Mouse (Mus musculus) midbrain, embryonic 16.5 days (tissue): ENCODE measurements at regions not wholly inside any gene's neighbourhood (a gene's known extent, or its start where the extent isn't known, plus 50 kb on each side); places are given as distances from the start of the nearest gene placed in this dataset.
A peak's percentile ranks its signal among the peaks of the same experiment; 100 is the strongest.

Experiments
- ATAC-seq: fragments of 200-750 bp; cut with Nextera tagmentation; 2 replicates; pipeline ENCODE4 v1.8.0; 2017; ENCODE audit warnings: moderate TSS enrichment
- H3K27ac ChIP-seq: fragments of 300-500 bp; sonication (generic); 2 replicates; pipeline ENCODE4 v1.5.1; 2014; ENCODE audit warnings: mild to moderate bottlenecking, low read length, mixed read lengths
- H3K27me3 ChIP-seq: fragments of 300-500 bp; sonication (generic); 2 replicates; pipeline ENCODE4 v1.6.1; 2014; ENCODE audit warnings: low read depth, low read length, mixed read lengths; ENCODE audit not compliant: control insufficient read depth, insufficient read depth
- H3K36me3 ChIP-seq: fragments of 300-500 bp; sonication (generic); 2 replicates; pipeline ENCODE4 v1.6.1; 2014; ENCODE audit warnings: mild to moderate bottlenecking, low read length, moderate library complexity, mixed read lengths; ENCODE audit not compliant: control insufficient read depth, insufficient read depth
- H3K4me1 ChIP-seq: fragments of 300-500 bp; sonication (generic); 2 replicates; pipeline ENCODE4 v1.6.1; 2014; ENCODE audit warnings: mild to moderate bottlenecking, low read length, mixed read lengths; ENCODE audit not compliant: control insufficient read depth, insufficient read depth
- H3K4me2 ChIP-seq: fragments of 300-500 bp; sonication (generic); 2 replicates; pipeline ENCODE4 v1.6.1; 2014; ENCODE audit warnings: mild to moderate bottlenecking, low read length, mixed read lengths
- H3K4me3 ChIP-seq: fragments of 300-500 bp; sonication (generic); 2 replicates; pipeline ENCODE4 v1.5.1; 2014; ENCODE audit warnings: low read depth, mild to moderate bottlenecking, low read length, moderate library complexity, mixed read lengths
- H3K9ac ChIP-seq: fragments of 300-500 bp; sonication (generic); 2 replicates; pipeline ENCODE4 v1.6.1; 2014; ENCODE audit warnings: low read depth, low read length, mixed read lengths
- H3K9me3 ChIP-seq: fragments of 300-500 bp; sonication (generic); replicated peaks from 2 replicates; pipeline ENCODE4 v1.6.1; 2014; ENCODE audit warnings: mild to moderate bottlenecking, low read length, mixed read lengths; ENCODE audit not compliant: control insufficient read depth, poor library complexity, severe bottlenecking
- WGBS: fragments of 180-500 bp; shearing (Covaris S2); extraction: QIAGEN DNeasy Blood & Tissue Kit; methylation state at CpG from one replicate; pipeline ENCODE4 v1.1.7; 2014; 5-methylcytosine and 5-hydroxymethylcytosine counted together

- H3K27ac ChIP-seq = no peak overlapping the region
- no peaks in the 10 kb centered on the region for H3K27me3 ChIP-seq
- ATAC-seq = no peak
- WGBS = 79% methylated on average over 6 of the region's 6 CpGs
- no peaks in the 10 kb centered on the region for H3K36me3 ChIP-seq
- no peaks in the 10 kb centered on the region for H3K9me3 ChIP-seq
- H3K4me1 ChIP-seq = no peaks in the 10 kb centered on the region
- no peak overlapping the region for H3K9ac ChIP-seq
- H3K4me2 ChIP-seq = no peak overlapping the region
- H3K4me3 ChIP-seq = no peak overlapping the region
These were observed 153.0 kb downstream of the Setd4 start for GRCm38 (mm10) chr16:93450896-93451295.

GRCm38 (mm10) chr16:93449925-93450324 lies 153.9 kb downstream of the Setd4 start:
- Histone ChIP-seq H3K27me3 (no peaks in the 10 kb centered on the region), H3K36me3 (no peaks in the 10 kb centered on the region), H3K4me3 (no peak overlapping the region), H3K4me1 (no peaks in the 10 kb centered on the region), H3K9me3 (no peaks in the 10 kb centered on the region), H3K9ac (no peak overlapping the region), H3K4me2 (no peak overlapping the region), H3K27ac (no peak overlapping the region)
- ATAC-seq = no peak
- WGBS = 19% methylated on average over 3 of the region's 3 CpGs

DNA sequence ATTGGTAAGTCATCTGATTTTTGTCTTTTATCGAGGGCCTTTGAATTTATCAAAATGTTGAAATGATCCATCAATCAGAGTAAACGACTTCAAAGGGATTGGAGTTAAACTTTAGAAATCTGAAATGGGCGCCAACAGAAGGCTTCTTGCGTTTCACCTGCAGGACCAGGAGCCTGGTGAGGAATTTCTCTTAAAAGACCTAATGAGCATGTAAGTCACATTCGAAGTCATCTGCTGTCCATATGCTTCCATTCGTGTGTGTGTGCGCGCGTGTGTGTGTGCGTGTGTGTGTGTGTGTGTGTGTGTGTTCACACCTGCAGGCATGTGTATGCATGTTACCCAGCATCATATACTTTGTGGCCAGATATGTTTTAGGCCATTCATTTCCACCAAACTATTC lies 155.7 kb downstream of the Setd4 start:
- H3K27me3 ChIP-seq = no peaks in the 10 kb centered on the region
- H3K4me1 ChIP-seq = no peaks in the 10 kb centered on the region
- WGBS = 93% methylated on average over 10 of the region's 10 CpGs
- H3K4me3 ChIP-seq = no peak overlapping the region
- H3K4me2 ChIP-seq = no peak overlapping the region
- no peaks in the 10 kb centered on the region for H3K36me3 ChIP-seq
- ATAC-seq = no peak
- no peak overlapping the region for H3K9ac ChIP-seq
- H3K27ac ChIP-seq = no peak overlapping the region
- no peaks in the 10 kb centered on the region for H3K9me3 ChIP-seq

DNA sequence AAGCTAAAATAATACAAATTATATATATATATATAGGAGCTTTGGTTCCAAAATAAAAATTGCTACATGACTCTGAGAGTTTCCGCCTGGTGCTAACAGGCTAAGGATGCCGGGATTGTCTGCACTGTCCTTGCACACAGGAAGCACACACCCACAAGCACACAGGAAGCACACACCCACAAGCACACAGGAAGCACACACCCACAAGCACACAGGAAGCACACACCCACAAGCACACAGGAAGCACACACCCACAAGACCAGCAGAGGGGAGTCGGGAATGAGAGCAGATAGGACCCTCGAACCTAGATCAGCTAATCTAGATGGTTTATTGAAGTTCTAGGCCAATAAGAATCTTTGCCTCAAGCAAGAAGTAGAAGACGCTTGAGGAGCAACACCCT lies 156.9 kb downstream of the Setd4 start:
- Histone ChIP-seq H3K27ac (no peak overlapping the region), H3K4me2 (no peak overlapping the region), H3K27me3 (no peaks in the 10 kb centered on the region), H3K36me3 (no peaks in the 10 kb centered on the region), H3K4me3 (no peak overlapping the region), H3K9me3 (no peaks in the 10 kb centered on the region), H3K9ac (no peak overlapping the region), H3K4me1 (no peaks in the 10 kb centered on the region)
- no peak for ATAC-seq
- 91% methylated on average over 5 of the region's 5 CpGs for WGBS

DNA sequence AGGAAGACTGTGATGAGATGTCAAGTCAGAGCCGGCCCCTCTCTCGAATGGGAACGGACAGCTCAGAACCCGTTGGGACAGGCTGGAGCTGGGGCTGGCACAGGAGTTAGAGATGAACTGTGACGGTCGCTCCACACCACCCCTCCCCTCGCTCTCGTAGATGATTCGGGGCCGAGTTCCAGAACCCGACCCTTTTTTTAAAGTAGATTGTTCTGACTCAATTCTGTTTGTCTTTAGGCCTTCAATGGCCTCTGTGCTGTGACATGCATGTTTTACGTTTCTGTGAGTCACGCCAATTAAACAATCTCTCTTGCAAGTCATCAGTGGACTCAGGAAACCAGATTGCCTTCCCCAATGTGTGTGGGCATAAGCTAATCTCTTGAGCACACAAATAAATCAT lies 157.7 kb downstream of the Setd4 start:
- H3K27me3 ChIP-seq = no peaks in the 10 kb centered on the region; the same call in 1 of the 2 replicates
- ATAC-seq = no peak
- H3K9ac ChIP-seq = no peak overlapping the region
- H3K27ac ChIP-seq = no peak overlapping the region
- H3K36me3 ChIP-seq = no peaks in the 10 kb centered on the region
- no peaks in the 10 kb centered on the region for H3K9me3 ChIP-seq
- H3K4me1 ChIP-seq = no peaks in the 10 kb centered on the region
- WGBS = 88% methylated on average over 13 of the region's 13 CpGs
- no peak overlapping the region for H3K4me2 ChIP-seq
- H3K4me3 ChIP-seq = no peak overlapping the region

GRCm38 (mm10) chr16:93442837-93443236 lies 161.0 kb downstream of the Setd4 start:
- no peaks in the 10 kb centered on the region for H3K9me3 ChIP-seq
- no peak overlapping the region for H3K4me3 ChIP-seq
- peaks cover 6% of the 10 kb centered on the region; the same call in 1 of the 2 replicates for H3K4me1 ChIP-seq
- no peaks in the 10 kb centered on the region for H3K36me3 ChIP-seq
- no peak overlapping the region for H3K9ac ChIP-seq
- no peak for ATAC-seq
- 23% methylated on average over 11 of the region's 11 CpGs for WGBS
- no peak overlapping the region for H3K27ac ChIP-seq
- no peaks in the 10 kb centered on the region; the same call in 1 of the 2 replicates for H3K27me3 ChIP-seq
- no peak overlapping the region for H3K4me2 ChIP-seq

GRCm38 (mm10) chr16:93437608-93438425 lies 166.0 kb downstream of the Setd4 start:
- WGBS = 19% methylated on average over 14 of the region's 14 CpGs
- Histone ChIP-seq H3K27ac (no peak overlapping the region), H3K36me3 (no peaks in the 10 kb centered on the region), H3K4me2 (peak overlapping the region; percentile 8; the same call in 1 of the 2 replicates), H3K4me1 (peaks cover 7% of the 10 kb centered on the region; the same call in 1 of the 2 replicates), H3K4me3 (no peak overlapping the region), H3K27me3 (peaks cover 2% of the 10 kb centered on the region), H3K9me3 (no peaks in the 10 kb centered on the region), H3K9ac (no peak overlapping the region)
- ATAC-seq = no peak

GRCm38 (mm10) chr16:93436732-93437131 lies 167.1 kb downstream of the Setd4 start:
- 64% methylated on average over 3 of the region's 3 CpGs for WGBS
- ATAC-seq = no peak

GRCm38 (mm10) chr16:93431316-93431715 lies 172.5 kb downstream of the Setd4 start:
- WGBS = 75% methylated on average over 5 of the region's 5 CpGs
- Histone ChIP-seq H3K4me2 (no peak overlapping the region), H3K9ac (no peak overlapping the region)

More at GRCm38 (mm10) chr16:93436732-93437131, 167.1 kb downstream of the Setd4 start:
- H3K9ac ChIP-seq = no peak overlapping the region
- H3K27ac ChIP-seq = no peak overlapping the region
- H3K4me3 ChIP-seq = no peak overlapping the region
- peaks cover 7% of the 10 kb centered on the region; the same call in 1 of the 2 replicates for H3K4me1 ChIP-seq
- no peaks in the 10 kb centered on the region for H3K9me3 ChIP-seq
- H3K36me3 ChIP-seq = no peaks in the 10 kb centered on the region
- no peak overlapping the region for H3K4me2 ChIP-seq
- H3K27me3 ChIP-seq = peaks cover 2% of the 10 kb centered on the region

More at GRCm38 (mm10) chr16:93431316-93431715, 172.5 kb downstream of the Setd4 start:
- Histone ChIP-seq H3K9me3 (no peaks in the 10 kb centered on the region), H3K27me3 (0 out of 2 replicates have a peak, but pooled peaks cover 2% of the 10 kb centered on the region), H3K27ac (no peak overlapping the region), H3K4me1 (no peaks in the 10 kb centered on the region), H3K4me3 (no peak overlapping the region), H3K36me3 (no peaks in the 10 kb centered on the region)
- no peak for ATAC-seq
